Mouse (Mus musculus): ENCODE data around the gene Tmod3.
A peak's percentile ranks its signal among the peaks of the same experiment; 100 is the strongest.
"Not testable (repeated sequence)": the region's sequence is repeated elsewhere in the genome, so short reads cannot be mapped to it uniquely, and the experiment has no call there.

The Tmod3 gene

GRCm38 (mm10) chr9:75495945-75496344 is 63.5 kb downstream of the Tmod3 start:
- no peak for DNase-seq (ENCODE audit: low read depth, low spot score)

GRCm38 (mm10) chr9:75494407-75495005 is 65.0 kb downstream of the Tmod3 start:
- no peak for DNase-seq (ENCODE audit: low read depth, low spot score)

GRCm38 (mm10) chr9:75488255-75488654 is 71.2 kb downstream of the Tmod3 start:
- not testable (repeated sequence) for DNase-seq (ENCODE audit: low read depth, low spot score)

- peak; percentile 74 for DNase-seq (ENCODE audit: low read depth, low spot score)
These were observed 74.2 kb downstream of the Tmod3 start for GRCm38 (mm10) chr9:75485231-75485630.

- no peak for DNase-seq (ENCODE audit: low read depth, low spot score)
These were observed 78.9 kb downstream of the Tmod3 start for GRCm38 (mm10) chr9:75480536-75481075.

- DNase-seq (ENCODE audit: low read depth, low spot score): no peak
These were observed 80.2 kb downstream of the Tmod3 start for GRCm38 (mm10) chr9:75479106-75479725.

- no peak for DNase-seq (ENCODE audit: low read depth, low spot score)
These were observed 82.2 kb downstream of the Tmod3 start for GRCm38 (mm10) chr9:75477212-75477611.

- DNase-seq (ENCODE audit: low read depth, low spot score): no peak
These were observed 91.2 kb downstream of the Tmod3 start for GRCm38 (mm10) chr9:75468297-75468696.

- no peak for DNase-seq (ENCODE audit: low read depth, low spot score)
These were observed 91.9 kb downstream of the Tmod3 start for GRCm38 (mm10) chr9:75467581-75467980.

- peak; percentile 33 for DNase-seq (ENCODE audit: low read depth, low spot score)
These were observed 92.8 kb downstream of the Tmod3 start for GRCm38 (mm10) chr9:75466641-75467040.

GRCm38 (mm10) chr9:75465856-75466255 is 93.6 kb downstream of the Tmod3 start:
- DNase-seq (ENCODE audit: low read depth, low spot score): peak; percentile 27

- no peak for DNase-seq (ENCODE audit: low read depth, low spot score)
These were observed 96.3 kb downstream of the Tmod3 start for GRCm38 (mm10) chr9:75463050-75463660.

- DNase-seq (ENCODE audit: low read depth, low spot score): no peak
These were observed 103.8 kb downstream of the Tmod3 start for GRCm38 (mm10) chr9:75455684-75456083.

- no peak for DNase-seq (ENCODE audit: low read depth, low spot score)
These were observed 105.5 kb downstream of the Tmod3 start for GRCm38 (mm10) chr9:75453994-75454393.

GRCm38 (mm10) chr9:75448021-75448420 is 111.4 kb downstream of the Tmod3 start:
- peak; percentile 43 for DNase-seq (ENCODE audit: low read depth, low spot score)
